Mouse (Mus musculus) colon, adult 2 months (tissue): ENCODE results near the gene Ifnk. TPM values are rescaled to one million over a fixed set of nuclear protein-coding genes. Genes with fewer than 3 reads are reported as not detected.

Experiments used
- polyA plus RNA-seq: library from polyadenylated mRNA; depleted of rRNA; stranded (reverse); fragments of >200 nt; gene quantifications from 2 replicates; pipeline ENCODE4 v1.2.3, GENCODE M21; 2012; rRNA removed

The Ifnk gene
- polyA plus RNA-seq, result not detected in 2 replicates

GRCm38 (mm10) chr4:35151756-35152155 lies at the start of gene Ifnk:
Ifnk (plus strand) TSS chr4:35152056.

GRCm38 (mm10) chr4:35156751-35157611 lies 5.1 kb downstream of the Ifnk start, which contains the start of gene Mob3b:
Mob3b (minus strand) TSS chr4:35157484.

Other genes starting within 250 kb of the Ifnk start
- gene Mob3b, start 5.4 kb downstream of the Ifnk start, polyA plus RNA-seq, result 11.0 and 15.9 TPM in 2 replicates
- gene C9orf72, start 74.1 kb downstream of the Ifnk start, polyA plus RNA-seq, result 3.2 TPM in 2 replicates